Mouse (Mus musculus): ENCODE data around the gene Olfr94.
"Not testable (repeated sequence)": the region's sequence is repeated elsewhere in the genome, so short reads cannot be mapped to it uniquely, and the experiment has no call there.

Olfr94 gene

DNA sequence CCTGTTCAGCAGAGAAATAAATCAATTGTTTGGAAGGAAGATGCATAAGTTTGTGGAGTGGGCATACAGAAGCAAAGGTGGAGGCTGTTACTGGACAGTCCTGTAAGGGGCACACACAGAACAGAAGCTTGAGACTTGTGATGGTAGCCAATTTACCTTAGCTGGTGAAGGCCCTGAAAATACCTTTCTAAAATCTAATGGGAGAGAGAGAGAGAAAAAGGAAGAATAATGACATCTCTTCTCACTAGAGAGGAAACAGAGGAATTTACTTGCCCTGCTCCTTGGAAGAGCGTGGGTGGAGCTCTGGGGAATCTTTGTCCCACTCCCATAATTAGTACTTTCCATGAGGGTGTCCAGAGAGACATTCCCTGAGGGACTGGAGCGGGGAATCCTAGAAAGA is at the start of gene Olfr94:
Gene Olfr94 (minus strand): TSS at position 101 of the 400 bp plus-strand sequence.
- in situ Hi-C loops (cut with MboI, MseI) = loop anchor here (5.0 kb wide), 3 partner anchors 114 to 309 kb away; partner anchors contain the start of genes Olfr90 (in 1 of the 2) and Trim40 (in 1 of the 2)

DNA sequence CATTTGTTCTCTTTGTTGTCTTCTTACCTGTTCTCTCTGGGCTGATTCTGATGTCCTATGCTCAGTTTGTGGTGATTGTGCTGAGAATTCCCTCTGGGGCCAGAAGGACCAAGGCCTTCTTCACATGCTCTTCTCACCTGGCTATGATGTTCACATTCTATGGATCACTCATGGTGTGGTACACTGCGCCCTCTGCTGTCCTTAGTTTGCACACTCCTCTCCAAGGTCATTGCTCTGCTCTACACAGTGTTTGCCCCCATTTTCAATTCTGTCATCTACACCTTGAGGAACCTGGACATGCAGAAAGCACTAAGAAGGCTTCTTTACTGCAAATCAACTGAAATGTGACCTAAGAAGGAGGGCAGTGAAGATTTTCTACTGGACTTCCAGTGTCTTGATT is 49.8 kb upstream of the Olfr94 start:
- in situ Hi-C loops (cut with MboI, MseI) = no loop called here

DNA sequence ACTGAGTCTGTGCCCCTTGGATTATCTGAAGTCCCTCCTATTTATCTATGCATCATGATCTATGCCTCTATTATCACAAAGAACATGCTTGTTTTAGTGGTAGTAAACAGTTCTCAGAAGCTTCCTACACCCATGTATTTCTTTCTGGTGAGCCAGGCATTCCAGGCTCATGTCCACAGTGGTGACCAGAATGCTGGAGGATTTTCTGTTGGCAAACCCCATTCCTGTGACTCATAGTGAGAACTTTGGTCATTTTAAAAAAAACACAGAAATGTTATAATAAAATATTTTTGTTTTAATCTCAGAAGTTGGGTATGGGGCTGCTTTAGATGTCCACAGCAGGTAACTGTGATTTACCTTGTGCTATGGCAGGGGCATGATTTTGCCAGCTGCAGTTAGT is 48.7 kb upstream of the Olfr94 start:
- in situ Hi-C loops (cut with MboI, MseI) = no loop called here

DNA sequence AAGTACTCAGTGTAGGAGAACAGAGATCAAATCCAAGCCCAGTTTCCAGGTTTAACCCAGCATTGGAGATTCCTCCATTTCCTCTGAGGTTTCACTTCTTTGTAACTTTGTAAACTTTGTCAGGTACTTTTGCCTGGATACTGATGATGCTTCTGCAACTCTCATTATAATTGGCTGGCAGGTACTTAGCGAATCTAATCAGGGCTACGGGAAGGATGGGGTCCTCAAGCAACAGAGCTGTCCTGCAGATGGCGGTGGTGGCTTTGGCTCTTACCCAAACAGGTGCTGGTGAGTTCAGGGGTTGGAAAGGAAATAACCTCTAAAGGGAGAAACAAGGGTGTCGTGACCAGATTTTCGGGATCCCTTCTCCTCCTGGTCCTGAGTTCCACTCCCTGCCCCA is 45.9 kb upstream of the Olfr94 start:
- in situ Hi-C loops (cut with MboI, MseI) = no loop called here

DNA sequence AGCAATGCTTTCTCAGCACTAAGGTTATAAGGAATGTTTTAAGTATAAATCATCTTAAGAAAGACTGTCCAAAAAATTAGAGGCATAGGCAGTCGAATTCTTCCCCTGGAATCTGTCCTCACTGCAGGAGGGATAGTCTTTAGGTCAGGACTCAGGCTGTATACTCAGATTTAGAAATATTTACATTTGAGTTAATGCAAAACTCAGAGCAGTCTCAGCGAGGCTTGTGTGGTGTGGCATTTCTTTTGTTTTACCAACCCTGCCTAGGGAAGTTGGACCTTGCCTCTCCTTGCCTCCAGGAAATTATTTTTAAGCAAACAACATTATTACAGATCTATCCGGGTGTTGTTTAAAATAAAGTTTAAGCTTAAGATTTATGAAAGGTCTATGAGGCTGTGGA is 41.4 kb upstream of the Olfr94 start:
- in situ Hi-C loops (cut with MboI, MseI) = no loop called here

DNA sequence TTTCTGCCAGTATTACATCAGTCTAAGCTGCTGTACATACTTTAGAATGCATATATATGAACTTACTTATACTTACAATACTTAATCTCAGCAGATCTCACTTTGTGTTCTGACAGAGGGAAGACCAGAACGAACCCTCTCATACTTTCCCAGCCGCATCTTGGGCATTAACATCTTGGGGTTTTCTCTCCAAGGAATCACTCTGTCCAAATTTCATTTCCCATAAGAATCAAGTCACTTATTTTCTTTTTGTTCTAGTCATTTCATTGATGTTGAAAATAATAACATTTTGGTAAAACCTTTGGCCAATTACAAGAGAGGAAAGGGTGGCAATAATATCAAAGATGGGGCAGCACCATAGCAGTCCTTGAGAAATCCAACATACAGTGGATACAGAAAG is 36.4 kb upstream of the Olfr94 start, which contains the start of gene Olfr97:
Gene Olfr97 (minus strand): TSS at position 101 of the 400 bp plus-strand sequence.
- in situ Hi-C loops (cut with MboI, MseI) = not testable (repeated sequence)

DNA sequence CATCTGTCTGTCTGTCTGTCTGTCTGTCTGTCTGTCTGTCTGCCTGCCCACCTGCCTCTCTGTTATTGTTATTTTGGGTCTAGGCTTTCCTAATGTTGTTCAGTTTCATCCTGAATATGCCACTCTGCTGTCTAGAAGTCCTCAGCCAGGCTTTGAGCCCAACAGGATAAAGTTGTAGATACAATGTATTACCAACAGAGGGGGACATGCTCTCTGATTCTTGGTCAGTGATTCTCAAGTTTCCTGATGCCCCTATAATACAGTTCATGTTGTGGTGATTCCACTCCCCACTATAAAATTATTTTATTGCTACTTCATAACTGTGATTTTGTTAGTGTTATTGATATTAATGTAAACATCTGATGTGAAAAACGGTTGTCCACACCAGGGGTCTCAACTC is 21.1 kb upstream of the Olfr94 start:
- in situ Hi-C loops (cut with MboI, MseI) = no loop called here

DNA sequence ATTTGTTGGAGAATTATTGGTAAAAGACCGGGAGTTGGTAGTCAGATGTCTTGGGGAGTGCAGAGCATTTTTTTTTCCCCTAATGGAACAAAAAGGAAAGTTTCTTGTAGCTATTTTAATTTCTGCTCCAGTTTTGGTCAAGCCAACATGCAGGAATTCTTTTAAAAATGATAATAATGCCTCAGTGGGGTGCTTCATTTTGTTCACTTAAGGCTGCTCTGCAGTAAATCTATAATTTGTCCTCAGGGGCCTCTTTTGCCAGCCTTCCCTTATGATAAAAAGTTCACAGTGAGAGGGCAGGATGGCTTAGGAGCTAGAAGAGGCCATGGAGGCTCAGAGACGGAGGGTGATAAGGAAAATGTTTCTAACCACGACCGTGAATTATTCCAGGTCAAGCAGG is 19.1 kb upstream of the Olfr94 start, which contains the start of gene Olfr96:
Gene Olfr96 (plus strand): TSS at position 301 of the 400 bp plus-strand sequence.
- in situ Hi-C loops (cut with MboI, MseI) = no loop called here

DNA sequence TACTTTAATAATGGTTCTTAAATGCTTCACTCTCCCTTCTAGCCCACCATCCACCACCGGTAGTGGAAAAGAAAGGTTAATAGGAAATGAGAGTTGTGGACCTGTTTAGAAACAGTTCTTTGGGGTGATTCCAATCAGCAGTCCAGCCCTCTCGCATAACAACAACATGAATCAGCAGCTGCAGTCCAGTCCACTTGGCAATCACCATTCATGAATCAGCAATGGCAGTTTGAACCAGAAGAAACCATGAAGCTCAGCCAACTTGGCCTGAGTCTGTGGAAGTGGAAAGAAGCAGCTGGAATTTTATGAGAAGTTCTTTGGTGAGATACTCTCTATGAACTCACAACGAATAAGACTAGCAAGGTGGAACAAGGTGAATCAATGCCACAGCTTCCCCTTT is 17.7 kb upstream of the Olfr94 start:
- in situ Hi-C loops (cut with MboI, MseI) = no loop called here

DNA sequence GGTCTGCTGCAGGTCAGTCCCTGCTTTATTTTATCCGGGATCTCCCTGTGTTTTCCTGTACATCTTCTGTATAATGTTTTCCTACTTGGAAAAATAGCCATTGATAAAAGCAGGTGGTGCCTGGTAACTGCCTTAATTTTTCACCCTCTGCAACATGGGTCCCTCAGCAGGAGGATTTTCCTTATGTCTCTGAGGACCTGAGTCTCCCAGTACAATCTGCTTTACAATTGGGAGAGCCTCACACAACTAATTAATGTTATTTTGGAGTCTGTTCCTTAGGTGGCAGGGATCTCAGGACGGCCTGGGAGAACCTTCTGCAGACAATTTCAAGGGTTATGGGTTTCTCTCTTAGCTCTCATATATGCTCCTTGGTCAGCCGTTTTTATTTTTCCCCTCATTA is 12.2 kb upstream of the Olfr94 start, which contains the start of gene Olfr95:
Gene Olfr95 (minus strand): TSS at position 101 of the 400 bp plus-strand sequence.
- in situ Hi-C loops (cut with MboI, MseI) = no loop called here

DNA sequence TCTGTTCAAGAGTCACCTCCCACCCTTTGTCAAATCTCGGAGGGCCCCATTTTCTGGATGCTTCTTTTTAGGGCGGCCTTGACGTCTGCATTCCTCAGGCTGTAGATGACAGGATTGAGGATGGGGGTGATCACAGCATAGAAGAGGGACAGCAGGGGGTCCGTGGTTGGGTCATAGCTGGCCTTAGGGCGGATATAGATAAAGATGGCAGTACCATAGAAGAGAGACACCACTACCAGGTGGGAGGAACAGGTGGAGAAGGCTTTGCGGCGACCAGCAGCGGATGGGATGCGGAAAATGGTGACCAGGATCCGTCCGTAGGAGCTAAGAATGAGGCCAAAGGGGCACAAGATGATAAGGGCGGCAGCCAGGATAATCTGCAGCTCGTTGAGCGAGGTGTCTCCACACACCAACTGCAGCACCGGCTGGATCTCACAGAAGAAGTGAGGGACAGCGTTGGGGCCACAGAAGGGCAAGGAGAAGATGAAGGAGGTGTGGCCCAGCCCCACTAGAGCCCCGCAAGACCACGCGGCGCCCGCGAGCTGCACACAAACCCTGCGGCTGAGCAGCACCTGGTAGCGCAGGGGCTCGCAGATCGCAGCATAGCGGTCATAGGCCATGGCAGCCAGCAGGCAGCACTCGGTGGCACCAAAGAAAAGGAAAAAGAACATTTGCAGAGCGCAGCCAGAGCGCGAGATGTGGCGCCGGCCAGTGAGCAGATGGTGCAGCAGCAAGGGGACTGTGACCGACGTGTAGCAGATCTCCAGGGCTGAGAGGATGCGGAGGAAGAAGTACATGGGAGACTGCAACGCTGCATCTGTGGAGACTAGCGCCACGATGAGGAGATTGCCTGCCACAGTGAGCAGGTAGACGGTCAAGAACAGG is 10.3 kb upstream of the Olfr94 start:
- in situ Hi-C loops (cut with MboI, MseI) = no loop called here

DNA sequence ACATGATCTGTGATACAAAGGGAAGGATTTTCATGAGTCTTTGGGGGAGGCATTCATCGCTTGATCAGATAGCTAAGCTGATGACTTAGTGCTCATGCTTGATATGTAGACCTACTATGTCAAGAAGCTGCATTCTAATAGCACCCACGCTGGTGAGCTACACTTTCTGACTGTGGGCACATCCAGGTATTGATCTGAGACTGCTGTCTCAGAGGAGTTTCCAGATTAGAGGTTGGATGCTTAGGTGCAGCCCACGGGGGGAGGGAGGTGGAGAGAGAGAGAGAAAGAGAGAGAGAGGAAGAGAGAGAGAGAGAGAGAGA is 3.1 kb upstream of the Olfr94 start:
- in situ Hi-C loops (cut with MboI, MseI) = loop anchor here (5.0 kb wide), 3 partner anchors 117 to 312 kb away; partner anchors contain the start of genes Olfr90 (in 1 of the 2) and Trim40 (in 1 of the 2)

DNA sequence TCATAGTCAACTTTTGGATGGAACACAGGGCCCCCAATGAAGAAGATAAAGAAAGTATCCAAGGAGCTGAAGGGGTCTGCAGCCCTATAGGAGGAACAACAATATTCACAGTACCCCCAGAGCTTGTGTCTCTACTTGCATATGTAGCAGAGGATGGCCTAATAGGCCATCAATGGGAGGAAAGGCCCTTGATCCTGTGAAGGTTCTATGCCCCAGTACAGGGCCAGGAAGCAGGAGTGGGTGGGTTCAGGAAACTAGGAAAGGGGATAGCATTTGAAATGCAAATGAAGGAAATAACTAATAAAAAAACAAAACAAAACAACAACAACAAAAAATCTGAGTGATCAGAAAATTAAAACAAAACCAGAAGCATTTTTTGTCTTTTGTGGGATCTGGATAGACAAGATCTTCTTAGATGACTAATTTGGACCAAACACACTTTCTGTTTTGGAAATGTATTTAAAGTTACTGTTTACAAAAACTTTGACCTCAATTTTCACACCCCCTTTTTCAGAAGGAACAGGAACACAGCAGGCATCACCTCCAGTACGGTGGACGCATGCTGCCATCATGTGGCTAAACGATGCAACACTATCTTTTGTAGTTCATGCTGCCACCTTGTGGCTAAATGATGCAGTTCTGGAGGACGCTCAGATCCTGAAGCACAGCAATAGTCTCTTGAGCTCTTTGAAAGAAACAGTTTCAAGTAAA is 2.6 kb upstream of the Olfr94 start:
- in situ Hi-C loops (cut with MboI, MseI) = loop anchor here (5.0 kb wide), 3 partner anchors 116 to 311 kb away; partner anchors contain the start of genes Olfr90 (in 1 of the 2) and Trim40 (in 1 of the 2)

DNA sequence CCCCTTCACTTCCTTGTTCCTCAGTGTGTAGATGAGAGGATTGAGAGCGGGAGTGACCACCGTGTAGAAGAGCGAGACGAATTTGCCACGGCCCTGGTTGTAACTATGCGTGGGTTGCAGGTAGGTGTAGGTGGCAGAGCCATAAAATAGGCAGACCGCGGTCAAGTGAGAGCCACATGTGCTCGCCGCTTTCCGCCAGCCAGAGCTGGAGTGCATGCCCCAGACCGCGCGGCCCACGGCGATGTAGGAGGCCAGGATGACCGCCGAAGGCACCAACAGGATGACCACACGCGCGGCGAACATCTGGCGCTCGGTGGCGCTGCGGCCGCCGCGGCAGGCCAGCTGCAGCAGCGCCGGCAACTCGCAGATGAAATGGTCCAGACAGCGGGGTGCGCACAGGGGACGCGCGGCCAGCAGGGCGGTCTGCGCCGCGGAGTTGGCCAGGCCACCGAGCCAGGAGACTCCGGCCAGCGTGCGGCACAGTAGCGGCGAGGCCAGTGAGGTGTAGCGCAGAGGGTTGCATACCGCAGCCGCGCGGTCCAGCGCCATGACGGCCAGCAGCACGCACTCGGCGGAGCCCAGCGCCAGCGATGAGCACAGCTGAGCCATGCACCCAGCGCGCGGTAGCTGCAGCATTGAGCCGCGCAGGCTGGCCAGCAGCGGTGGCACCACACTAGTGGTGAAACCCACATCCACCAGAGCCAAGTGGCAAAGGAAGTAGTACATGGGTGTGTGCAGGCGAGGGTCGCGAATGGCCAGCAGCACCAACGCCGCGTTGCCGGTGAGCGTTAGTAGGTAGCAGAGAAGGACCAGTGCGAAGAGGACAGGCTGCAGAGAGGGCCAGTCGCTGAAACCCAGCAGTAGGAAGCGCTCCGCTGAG is 3.7 kb downstream of the Olfr94 start:
- in situ Hi-C loops (cut with MboI, MseI) = no loop called here

DNA sequence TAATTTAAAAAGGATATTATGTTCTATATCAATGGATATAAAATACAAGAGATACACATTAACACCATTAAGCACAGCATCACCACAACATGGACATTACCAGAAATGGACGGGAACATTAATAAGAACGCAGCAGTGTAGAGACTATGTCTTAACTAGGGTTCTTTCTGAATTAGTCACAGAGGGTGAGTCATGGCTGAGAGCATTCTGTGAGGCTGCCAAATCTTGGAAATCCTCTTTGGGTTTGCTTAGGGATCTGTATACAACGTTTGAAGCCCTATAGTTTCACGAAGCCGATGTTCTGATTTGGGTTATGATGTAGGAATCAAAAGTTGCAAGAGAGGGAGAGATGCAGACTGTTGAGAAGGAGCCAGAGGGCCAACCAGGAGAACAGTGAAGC is 6.0 kb downstream of the Olfr94 start:
- in situ Hi-C loops (cut with MboI, MseI) = no loop called here

DNA sequence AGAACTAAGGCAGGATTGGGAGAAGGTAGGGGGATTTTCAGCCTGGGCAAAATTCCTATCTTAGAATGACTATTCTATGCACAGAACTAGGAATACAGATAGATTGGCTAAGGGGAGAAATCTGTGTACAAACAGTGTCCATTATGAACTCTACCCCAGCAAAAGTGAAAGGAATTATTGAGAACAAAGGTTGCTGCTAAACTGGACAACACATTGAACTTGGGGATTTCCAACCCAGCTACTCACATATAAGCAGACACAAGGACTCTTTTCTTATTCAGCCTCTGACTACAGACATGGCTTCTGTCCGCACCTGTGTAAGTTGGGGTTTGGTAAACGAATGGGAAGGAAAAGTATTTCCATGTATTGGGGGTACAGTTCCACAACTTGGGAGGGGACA is 7.1 kb downstream of the Olfr94 start, which contains the start of gene Ubd:
Gene Ubd (plus strand): TSS at position 237 of the 400 bp plus-strand sequence.
- in situ Hi-C loops (cut with MboI, MseI) = no loop called here

DNA sequence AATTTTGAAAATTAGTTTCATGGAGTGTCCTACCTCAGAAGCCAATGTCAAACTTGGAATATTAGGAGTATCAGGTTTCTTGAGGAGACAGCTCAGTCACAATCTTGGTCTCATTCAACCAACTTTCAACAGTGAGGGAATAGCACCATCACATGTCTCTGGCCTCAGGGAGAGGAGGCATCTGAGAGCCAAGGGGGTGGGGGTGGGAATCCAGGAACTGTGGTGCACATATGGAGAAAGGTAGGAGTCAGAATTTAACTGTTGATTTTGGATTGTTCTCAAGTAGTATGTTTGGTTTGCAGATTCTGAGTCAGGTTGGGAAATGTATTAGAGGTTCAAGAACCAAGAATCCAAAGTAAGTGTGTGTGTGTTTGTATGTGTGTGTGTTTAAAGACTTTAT is 7.8 kb downstream of the Olfr94 start:
- in situ Hi-C loops (cut with MboI, MseI) = no loop called here

DNA sequence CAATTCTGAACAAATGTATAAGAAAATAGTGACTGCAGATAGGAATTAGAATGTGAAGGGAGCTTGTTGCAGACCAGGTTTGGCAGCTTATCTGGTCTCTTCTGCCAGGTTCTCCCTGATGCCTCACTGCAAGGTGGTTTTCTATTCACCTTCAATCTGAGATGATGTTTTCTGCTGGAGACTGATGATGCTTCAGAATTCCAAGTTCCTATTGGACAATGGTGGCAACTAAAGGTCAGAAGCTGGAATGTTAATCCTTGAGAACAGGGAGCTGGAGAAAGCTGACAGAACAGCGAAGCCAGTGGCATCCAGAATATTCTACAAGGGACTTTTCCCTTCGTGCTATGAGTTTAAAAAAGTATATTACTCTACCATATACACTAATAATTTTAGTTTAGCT is 10.1 kb downstream of the Olfr94 start:
- in situ Hi-C loops (cut with MboI, MseI) = no loop called here

DNA sequence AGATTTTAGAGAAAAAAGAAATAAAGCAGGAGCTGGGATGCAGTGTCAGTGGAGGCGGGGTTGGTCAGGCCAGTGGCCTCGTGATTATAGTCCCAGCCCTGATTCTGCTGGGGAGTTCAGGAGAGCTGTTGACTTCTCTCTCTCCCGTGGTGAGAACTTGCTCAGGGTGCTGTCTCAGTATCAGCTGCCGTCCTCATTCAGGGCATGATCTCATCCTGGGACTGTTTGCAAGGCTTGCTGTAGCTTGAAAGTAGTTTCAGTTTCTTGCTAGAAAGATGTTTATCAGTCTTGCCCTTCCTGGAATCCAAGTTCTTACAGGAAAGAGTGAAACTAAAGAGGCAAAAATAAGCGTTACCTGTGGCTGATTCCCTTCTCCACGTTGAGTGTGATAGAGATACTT is 15.3 kb downstream of the Olfr94 start:
- in situ Hi-C loops (cut with MboI, MseI) = no loop called here

DNA sequence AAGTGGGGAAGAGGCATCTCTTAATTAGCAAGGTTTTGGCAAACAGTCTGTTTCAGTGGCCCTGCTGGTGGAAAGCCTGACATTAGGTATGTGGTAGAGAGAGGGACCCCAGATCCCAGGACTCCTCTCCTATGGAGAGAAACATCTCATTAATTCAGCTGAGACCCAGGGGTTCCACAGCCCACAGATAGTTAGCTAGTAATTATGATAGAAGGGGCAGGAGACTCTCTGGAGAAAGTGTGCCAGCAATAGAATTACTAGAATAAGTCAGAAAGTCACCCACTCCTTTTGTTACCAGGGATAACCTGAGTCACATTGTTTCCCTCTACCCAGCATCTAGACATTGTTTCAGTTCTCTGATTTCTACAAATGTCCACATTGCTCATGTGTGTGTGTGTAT is 39.4 kb downstream of the Olfr94 start, which contains the start of gene Olfr93:
Gene Olfr93 (minus strand): TSS at position 101 of the 400 bp plus-strand sequence.
- in situ Hi-C loops (cut with MboI, MseI) = no loop called here
